In genomic region chr4:118099637-118100364, GRCm38 (mm10) we compare ENCODE assay signal across 25 mouse cellular contexts. TPM values are rescaled to one million over a fixed set of nuclear protein-coding genes. Genes with fewer than 3 reads are reported as not detected.
DNase-seq lines count a peak whose midpoint lies in the region; ATAC-seq and TF ChIP-seq lines count a peak whose summit lies in the region.
"Had no signal": no experiment of that assay in that cellular context is flagged by ENCODE, and none has a peak within 500 bp of the region (broad histone marks: within the 10 kb centered on the region; RNA-seq: fewer than 3 reads in every experiment).

No protein-coding gene starts in this region.

- no peaks in the 10 kb centered on the region for H3K9me3 ChIP-seq in hindbrain, embryonic 13.5 days
- H3K9me3 ChIP-seq: embryonic facial prominence, embryonic 13.5 days; heart, embryonic 13.5 days; limb, embryonic 15.5 days; liver, embryonic 15.5 days; neural tube, embryonic 15.5 days had no signal

- no peak overlapping the region for H3K4me2 ChIP-seq in hindbrain, embryonic 13.5 days
- H3K4me2 ChIP-seq: embryonic facial prominence, embryonic 13.5 days; heart, embryonic 13.5 days; limb, embryonic 15.5 days; liver, embryonic 15.5 days; neural tube, embryonic 15.5 days had no signal

- 62% methylated on average over 8 of the region's 8 CpGs for WGBS in cerebellum, adult 2 months
- 92% methylated on average over 8 of the region's 8 CpGs for WGBS in hindbrain, embryonic 13.5 days

- H3K27me3 ChIP-seq in cerebellum, adult 2 months (ENCODE audit: control insufficient read depth, insufficient read depth, low read length): no peaks in the 10 kb centered on the region
- H3K27me3 ChIP-seq in hindbrain, embryonic 13.5 days: no peaks in the 10 kb centered on the region
- H3K27me3 ChIP-seq: embryonic facial prominence, embryonic 13.5 days; heart, embryonic 13.5 days; limb, embryonic 15.5 days; liver, embryonic 15.5 days; neural tube, embryonic 15.5 days had no signal

- no peak overlapping the region for H3K9ac ChIP-seq in hindbrain, embryonic 13.5 days
- H3K9ac ChIP-seq: embryonic facial prominence, embryonic 13.5 days; heart, embryonic 13.5 days; limb, embryonic 15.5 days; liver, embryonic 15.5 days; neural tube, embryonic 15.5 days had no signal

- no peak overlapping the region for H3K4me3 ChIP-seq in cerebellum, adult 2 months (replicated peaks; ENCODE audit: insufficient read depth, low read depth, low read length)
- H3K4me3 ChIP-seq in hindbrain, embryonic 13.5 days: no peak overlapping the region
- H3K4me3 ChIP-seq: embryonic facial prominence, embryonic 13.5 days; heart, adult 2 months; heart, embryonic 13.5 days; limb, embryonic 15.5 days; liver, embryonic 15.5 days; neural tube, embryonic 15.5 days had no signal

- H3K27ac ChIP-seq in cerebellum, adult 2 months (ENCODE audit: insufficient read depth, low read length): no peak overlapping the region
- no peak overlapping the region for H3K27ac ChIP-seq in hindbrain, embryonic 13.5 days
- H3K27ac ChIP-seq: embryonic facial prominence, embryonic 13.5 days; heart, adult 2 months; heart, embryonic 13.5 days; kidney, postnatal 0 days; limb, embryonic 15.5 days; liver, embryonic 15.5 days; neural tube, embryonic 15.5 days had no signal

- peak; percentile 37 for ATAC-seq in granulocyte monocyte progenitor cell, adult 5-6 weeks (replicated peaks; ENCODE audit: poor library complexity, severe bottlenecking)
- ATAC-seq in hindbrain, embryonic 13.5 days (ENCODE audit: low FRiP score): no peak
- ATAC-seq: CD4-positive, CD25-positive, alpha-beta regulatory T cell, adult 4 months; forebrain, embryonic 14.5 days had no signal

- peak; percentile 84 to 87 for DNase-seq in cerebellum, postnatal 10 days
- no peak for DNase-seq in cerebellum, adult 2 months
- DNase-seq in lung, postnatal 10 days: peak; percentile 50
- no peak for DNase-seq in lung, postnatal 14 days
- no peak for DNase-seq in thymus, postnatal 14 days
- DNase-seq: adrenal gland, postnatal 25 days; cerebellum, postnatal 25 days; embryo, embryonic 11 days; gastrocnemius, postnatal 25 days; heart, adult 2 months; heart, postnatal 36 days; layer of hippocampus, adult 9-11 months; right cerebral cortex, adult 18-20 months; right cerebral cortex, postnatal 4 days; thymus, postnatal 36 days had no signal

- no peaks in the 10 kb centered on the region; the same call in 1 of the 2 replicates for H3K36me3 ChIP-seq in hindbrain, embryonic 13.5 days
- H3K36me3 ChIP-seq: heart, embryonic 13.5 days; limb, embryonic 15.5 days; neural tube, embryonic 15.5 days had no signal

- H3K4me1 ChIP-seq in cerebellum, adult 2 months (ENCODE audit: control insufficient read depth, insufficient read depth, low read length): peaks cover 6% of the 10 kb centered on the region
- H3K4me1 ChIP-seq in hindbrain, embryonic 13.5 days (replicated peaks): peaks cover 8% of the 10 kb centered on the region
- H3K4me1 ChIP-seq: embryonic facial prominence, embryonic 13.5 days had no signal

- no peak for TF ChIP-seq POLR2A in cerebellum, adult 2 months (IDR thresholded peaks at IDR 0.05; ENCODE audit: borderline replicate concordance, insufficient read depth, low read length)

- TF ChIP-seq CTCF in cerebellum, adult 2 months (IDR thresholded peaks at IDR 0.05; ENCODE audit: borderline replicate concordance, insufficient read depth, low read depth, low read length): no peak

RNA-seq across cellular contexts. Expression of gene St3gal3, which starts 34.9 kb away (rescaled TPM):
- 68.3 and 71.2 TPM in 2 replicates for polyA plus RNA-seq in cerebellum, adult 2 months (2012; rRNA removed)
- total RNA-seq in granulocyte monocyte progenitor cell, adult 5-6 weeks (2014; fragmentation: Nextera tagmentation): 12.9 and 14.5 TPM in 2 replicates
- 4.7 and 8.2 TPM in 2 replicates for total RNA-seq in granulocyte monocyte progenitor cell, adult 5-6 weeks (2017)
- polyA plus RNA-seq in hindbrain, embryonic 13.5 days (2015; fragmentation: Nextera tagmentation; extraction: Ambion mirVana): 10.5 and 10.8 TPM in 2 replicates

Comparison
In these comparisons a context has a peak if more than half of its experiments do, and no peak if none do; other contexts are left out.
1. DNase-seq: peak in cerebellum, postnatal 10 days (2 of 2) and lung, postnatal 10 days (single experiment); none in cerebellum, adult 2 months (0 of 2), lung, postnatal 14 days (single experiment) and thymus, postnatal 14 days (single experiment).